Mouse (Mus musculus) heart, embryonic 13.5 days (tissue): ENCODE data around the gene Tcf7l2. TPM values are rescaled to one million over a fixed set of nuclear protein-coding genes. Genes with fewer than 3 reads are reported as not detected.
A peak's percentile ranks its signal among the peaks of the same experiment; 100 is the strongest.

Experiments
- ATAC-seq: fragments of 200-750 bp; cut with Nextera tagmentation; 2 replicates; pipeline ENCODE4 v1.8.0; 2017; ENCODE audit warnings: moderate TSS enrichment; ENCODE audit not compliant: insufficient number of reproducible peaks, low FRiP score, low TSS enrichment; ENCODE audit errors: extremely low read depth
- H3K27ac ChIP-seq: fragments of 300-500 bp; sonication (generic); replicated peaks from 2 replicates; pipeline ENCODE4 v1.5.1; 2015; ENCODE audit warnings: moderate library complexity, mild to moderate bottlenecking, inconsistent platforms
- H3K27me3 ChIP-seq: fragments of 300-500 bp; sonication (generic); replicated peaks from 2 replicates; pipeline ENCODE4 v1.6.1; 2015; ENCODE audit warnings: mild to moderate bottlenecking, inconsistent platforms
- H3K36me3 ChIP-seq: fragments of 300-500 bp; sonication (generic); 2 replicates; pipeline ENCODE4 v1.6.1; 2015; ENCODE audit warnings: mild to moderate bottlenecking, inconsistent platforms
- H3K4me1 ChIP-seq: fragments of 300-500 bp; sonication (generic); 2 replicates; pipeline ENCODE4 v1.6.1; 2015; ENCODE audit warnings: inconsistent platforms
- H3K4me2 ChIP-seq: fragments of 300-500 bp; sonication (generic); 2 replicates; pipeline ENCODE4 v1.6.1; 2015; ENCODE audit warnings: inconsistent platforms, mild to moderate bottlenecking, moderate library complexity
- H3K4me3 ChIP-seq: fragments of 300-500 bp; sonication (generic); 2 replicates; pipeline ENCODE4 v1.5.1; 2015; ENCODE audit warnings: moderate library complexity, mild to moderate bottlenecking, inconsistent platforms
- H3K9ac ChIP-seq: fragments of 300-500 bp; sonication (generic); 2 replicates; pipeline ENCODE4 v1.6.1; 2015; ENCODE audit warnings: inconsistent platforms, mild to moderate bottlenecking, moderate library complexity
- H3K9me3 ChIP-seq: fragments of 300-500 bp; sonication (generic); 2 replicates; pipeline ENCODE4 v1.6.1; 2016; ENCODE audit warnings: inconsistent platforms
- WGBS: fragments of 180-500 bp; shearing (Covaris S2); methylation state at CpG from one replicate; pipeline ENCODE4 v1.1.7; 2015; ENCODE audit warnings: mixed read lengths; 5-methylcytosine and 5-hydroxymethylcytosine counted together
- polyA plus RNA-seq: library from polyadenylated mRNA; unstranded; fragments of >200 nt; fragmentation: Nextera tagmentation; extraction: Ambion mirVana; gene quantifications from 2 replicates; pipeline ENCODE4 v1.2.1, GENCODE M21; 2015

Gene Tcf7l2
- polyA plus RNA-seq, 1 experiment from 2014 or later, result 42.6 TPM

DNA sequence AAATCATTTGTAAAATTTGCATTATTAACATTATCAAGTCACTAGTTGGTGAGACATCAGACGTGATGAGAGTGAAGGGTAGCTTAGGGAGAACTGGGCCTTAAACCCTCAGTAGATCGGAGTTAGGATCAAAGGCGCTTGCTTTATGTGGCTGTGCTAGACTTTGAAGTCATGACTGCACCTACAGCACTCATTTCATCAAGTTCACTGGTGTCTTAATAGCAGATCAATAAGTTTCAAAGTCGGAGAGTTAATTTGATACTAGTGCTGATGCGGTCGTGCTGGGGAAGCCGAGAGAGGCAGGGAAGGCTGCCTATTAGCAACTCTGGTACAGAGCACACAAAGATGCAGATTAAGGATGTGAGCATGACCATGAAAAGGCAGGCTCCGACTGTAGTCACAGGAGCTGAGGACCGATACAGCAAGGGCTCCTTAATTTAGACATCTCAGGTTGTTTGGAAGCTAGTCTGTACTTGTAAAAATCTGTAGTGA, 150.1 kb downstream of the Tcf7l2 start:
- H3K9me3 ChIP-seq, result no peaks in the 10 kb centered on the region
- H3K4me2 ChIP-seq, result no peak overlapping the region
- ATAC-seq, result no peak
- H3K4me3 ChIP-seq, result no peak overlapping the region
- H3K4me1 ChIP-seq, result peaks cover 25% of the 10 kb centered on the region
- 0 out of 2 replicates have a peak, but pooled peaks cover 3% of the 10 kb centered on the region for H3K27me3 ChIP-seq
- no peak overlapping the region for H3K9ac ChIP-seq
- WGBS, result 78% methylated on average over 9 of the region's 9 CpGs
- H3K27ac ChIP-seq, result no peak overlapping the region
- peaks cover 3% of the 10 kb centered on the region for H3K36me3 ChIP-seq

- peaks cover 36% of the 10 kb centered on the region for H3K4me1 ChIP-seq
- ATAC-seq, result no peak
- no peak overlapping the region for H3K4me2 ChIP-seq
- no peak overlapping the region for H3K4me3 ChIP-seq
- WGBS, result 84% methylated on average over 11 of the region's 11 CpGs
- H3K27me3 ChIP-seq, result 0 out of 2 replicates have a peak, but pooled peaks cover 3% of the 10 kb centered on the region
- H3K36me3 ChIP-seq, result no peaks in the 10 kb centered on the region; the same call in 1 of the 2 replicates
- no peak overlapping the region for H3K27ac ChIP-seq
- H3K9ac ChIP-seq, result no peak overlapping the region
- no peaks in the 10 kb centered on the region for H3K9me3 ChIP-seq
Measured at GRCm38 (mm10) chr19:55893557-55893956, 151.9 kb downstream of the Tcf7l2 start.

DNA sequence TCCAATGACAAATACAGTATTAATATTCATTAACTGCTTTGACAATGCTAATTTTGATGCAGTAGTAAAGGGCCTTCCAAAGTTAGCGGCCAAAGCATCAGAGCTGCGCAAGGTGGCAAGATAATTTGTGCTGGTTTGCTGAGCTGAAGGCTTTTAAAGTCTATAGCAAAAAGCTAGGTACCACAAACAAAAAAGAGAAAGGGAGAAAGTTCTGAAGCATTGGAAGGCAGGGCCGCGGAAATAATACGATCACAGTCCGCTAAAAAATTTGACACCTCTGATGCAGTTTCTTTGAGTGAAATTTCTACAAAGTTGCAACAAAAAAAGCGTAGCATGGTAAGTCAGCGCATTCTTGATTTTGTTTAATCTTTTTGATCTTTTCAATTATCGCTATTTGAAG, 152.8 kb downstream of the Tcf7l2 start:
- H3K4me3 ChIP-seq, result no peak overlapping the region
- no peaks in the 10 kb centered on the region for H3K9me3 ChIP-seq
- H3K27me3 ChIP-seq, result 0 out of 2 replicates have a peak, but pooled peaks cover 3% of the 10 kb centered on the region
- H3K27ac ChIP-seq, result no peak overlapping the region
- H3K4me1 ChIP-seq, result peaks cover 36% of the 10 kb centered on the region
- no peak for ATAC-seq
- peak overlapping the region; percentile 77; the same call in 1 of the 2 replicates for H3K4me2 ChIP-seq
- WGBS, result 79% methylated on average over 9 of the region's 9 CpGs
- H3K9ac ChIP-seq, result no peak overlapping the region
- H3K36me3 ChIP-seq, result no peaks in the 10 kb centered on the region

DNA sequence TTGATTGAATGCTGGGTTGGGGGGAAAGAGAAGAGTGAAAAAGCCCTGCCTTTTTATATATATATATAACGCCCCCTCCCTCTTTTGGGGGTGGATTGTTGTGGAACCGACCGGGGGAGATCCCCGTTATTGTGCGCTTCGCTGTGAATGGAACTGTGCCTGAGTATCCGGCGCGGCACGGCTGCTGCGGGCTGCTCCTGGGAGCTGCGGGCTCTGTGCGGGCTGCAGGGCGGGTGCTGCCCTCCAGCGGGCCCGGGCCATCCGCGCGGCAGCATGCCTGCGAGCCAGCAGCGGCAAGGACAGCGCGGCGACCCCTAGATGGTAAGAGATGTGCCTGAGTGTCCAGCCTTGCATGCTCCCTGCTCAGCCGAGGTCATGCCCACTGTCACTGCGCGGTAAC, 153.7 kb downstream of the Tcf7l2 start:
- no peak for ATAC-seq
- H3K9me3 ChIP-seq, result no peaks in the 10 kb centered on the region
- no peak overlapping the region for H3K27ac ChIP-seq
- WGBS, result 1% methylated on average over 27 of the region's 27 CpGs
- H3K4me2 ChIP-seq, result peak overlapping the region; percentile 77
- peaks cover 43% of the 10 kb centered on the region for H3K4me1 ChIP-seq
- no peaks in the 10 kb centered on the region for H3K36me3 ChIP-seq
- H3K4me3 ChIP-seq, result peak overlapping the region; percentile 52
- H3K27me3 ChIP-seq, result 0 out of 2 replicates have a peak, but pooled peaks cover 3% of the 10 kb centered on the region
- peak overlapping the region; percentile 65 for H3K9ac ChIP-seq

- 0 out of 2 replicates have a peak, but pooled peaks cover 3% of the 10 kb centered on the region for H3K27me3 ChIP-seq
- no peak overlapping the region for H3K27ac ChIP-seq
- 35% methylated on average over 4 of the region's 4 CpGs for WGBS
- no peaks in the 10 kb centered on the region for H3K9me3 ChIP-seq
- no peak for ATAC-seq
- H3K9ac ChIP-seq, result peak overlapping the region; percentile 65
- peak overlapping the region; percentile 52 for H3K4me3 ChIP-seq
- peak overlapping the region; percentile 77 for H3K4me2 ChIP-seq
- no peaks in the 10 kb centered on the region for H3K36me3 ChIP-seq
- H3K4me1 ChIP-seq, result peaks cover 46% of the 10 kb centered on the region
Measured at GRCm38 (mm10) chr19:55895807-55896420, 154.3 kb downstream of the Tcf7l2 start.

DNA sequence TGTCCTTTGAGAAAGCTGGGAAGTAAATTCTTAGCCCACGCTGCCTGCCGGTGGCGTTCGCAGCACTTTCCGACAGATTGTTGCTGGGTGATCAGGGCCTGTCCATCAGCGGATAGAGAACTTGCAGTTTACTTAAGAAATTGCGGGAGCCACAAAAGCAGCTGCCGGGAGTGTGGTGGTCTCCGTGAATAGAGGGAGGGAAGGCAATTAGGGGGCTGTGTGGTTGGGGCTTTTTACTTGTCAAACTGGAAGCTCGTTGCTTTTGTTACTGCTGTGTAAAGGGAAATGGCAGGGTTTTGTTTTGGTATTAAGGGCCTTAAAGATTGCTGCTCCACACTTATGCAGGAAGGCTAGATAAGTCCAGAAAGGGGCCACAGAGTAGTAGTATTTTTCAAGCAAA, 155.0 kb downstream of the Tcf7l2 start:
- WGBS, result 33% methylated on average over 10 of the region's 10 CpGs
- no peaks in the 10 kb centered on the region for H3K9me3 ChIP-seq
- ATAC-seq, result no peak
- H3K27me3 ChIP-seq, result 0 out of 2 replicates have a peak, but pooled peaks cover 3% of the 10 kb centered on the region
- no peak overlapping the region for H3K9ac ChIP-seq
- no peak overlapping the region for H3K27ac ChIP-seq
- H3K4me1 ChIP-seq, result peaks cover 46% of the 10 kb centered on the region
- H3K4me2 ChIP-seq, result peak overlapping the region; percentile 32
- H3K4me3 ChIP-seq, result no peak overlapping the region
- peaks cover 1% of the 10 kb centered on the region; the same call in 1 of the 2 replicates for H3K36me3 ChIP-seq

GRCm38 (mm10) chr19:55902573-55903385, 161.2 kb downstream of the Tcf7l2 start:
- H3K4me1 ChIP-seq, result peaks cover 14% of the 10 kb centered on the region
- H3K9ac ChIP-seq, result no peak overlapping the region
- peaks cover 6% of the 10 kb centered on the region; the same call in 1 of the 2 replicates for H3K36me3 ChIP-seq
- no peaks in the 10 kb centered on the region for H3K27me3 ChIP-seq
- no peak overlapping the region for H3K4me3 ChIP-seq
- 86% methylated on average over 12 of the region's 12 CpGs for WGBS
- no peak for ATAC-seq
- no peak overlapping the region for H3K27ac ChIP-seq
- no peak overlapping the region for H3K4me2 ChIP-seq
- no peaks in the 10 kb centered on the region for H3K9me3 ChIP-seq

DNA sequence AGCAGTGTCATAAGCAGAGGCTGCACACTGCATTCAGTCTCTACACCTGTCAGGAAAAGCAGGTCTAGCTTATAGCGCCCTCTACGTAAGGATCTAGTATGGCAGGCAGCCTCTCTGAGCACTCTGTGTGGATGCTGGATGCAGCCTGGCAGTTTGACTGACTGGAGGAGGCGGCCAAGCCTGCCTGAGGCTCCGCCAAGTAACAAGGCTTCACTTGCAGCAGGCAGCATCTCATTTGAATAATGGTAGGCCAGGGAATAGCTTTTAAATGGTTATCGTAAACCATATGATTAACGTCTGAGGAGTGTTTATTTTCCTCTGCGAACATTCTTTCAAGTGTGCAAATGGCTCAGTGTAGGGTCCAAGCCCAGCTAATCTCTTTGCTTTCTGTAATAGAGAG, 167.4 kb downstream of the Tcf7l2 start:
- WGBS, result 64% methylated on average over 7 of the region's 7 CpGs
- no peak for ATAC-seq

DNA sequence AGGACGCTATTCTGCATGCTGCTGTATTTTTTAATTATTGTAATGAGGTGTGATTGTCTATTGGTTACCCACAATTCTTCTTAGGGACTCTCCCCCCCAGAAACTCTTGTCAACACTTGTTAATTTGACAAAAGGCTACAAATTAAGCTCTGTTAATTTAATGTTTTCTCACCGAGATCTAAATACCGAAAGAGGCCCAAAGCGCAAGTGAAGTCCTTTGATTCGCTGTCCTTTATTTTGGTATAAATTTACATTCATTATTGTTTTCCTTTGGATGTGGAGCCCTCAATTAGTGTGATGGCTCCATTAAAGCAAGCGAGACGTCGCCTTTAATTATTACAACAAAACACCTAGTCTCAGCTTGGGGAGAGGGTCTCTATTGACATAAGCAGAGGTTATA, 170.3 kb downstream of the Tcf7l2 start:
- Histone ChIP-seq H3K9me3 (no peaks in the 10 kb centered on the region), H3K9ac (no peak overlapping the region), H3K4me1 (peaks cover 10% of the 10 kb centered on the region), H3K27me3 (no peaks in the 10 kb centered on the region), H3K4me3 (no peak overlapping the region), H3K4me2 (no peak overlapping the region), H3K36me3 (peaks cover 71% of the 10 kb centered on the region), H3K27ac (no peak overlapping the region)
- WGBS, result 96% methylated on average over 8 of the region's 8 CpGs
- no peak for ATAC-seq

More for the DNA sequence above, 167.4 kb downstream of the Tcf7l2 start:
- Histone ChIP-seq H3K36me3 (peaks cover 58% of the 10 kb centered on the region), H3K27ac (no peak overlapping the region), H3K27me3 (no peaks in the 10 kb centered on the region), H3K4me3 (no peak overlapping the region), H3K9ac (no peak overlapping the region), H3K4me2 (no peak overlapping the region), H3K4me1 (0 out of 2 replicates have a peak, but pooled peaks cover 3% of the 10 kb centered on the region), H3K9me3 (no peaks in the 10 kb centered on the region)

GRCm38 (mm10) chr19:55912813-55913212, 171.2 kb downstream of the Tcf7l2 start:
- H3K36me3 ChIP-seq, result peaks cover 78% of the 10 kb centered on the region
- no peak for ATAC-seq
- WGBS, result 91% methylated on average over 8 of the region's 8 CpGs

GRCm38 (mm10) chr19:55913585-55913984, 172.0 kb downstream of the Tcf7l2 start:
- Histone ChIP-seq H3K27me3 (no peaks in the 10 kb centered on the region), H3K27ac (no peak overlapping the region), H3K36me3 (peaks cover 75% of the 10 kb centered on the region), H3K9me3 (no peaks in the 10 kb centered on the region), H3K4me2 (no peak overlapping the region), H3K4me3 (no peak overlapping the region), H3K9ac (no peak overlapping the region), H3K4me1 (peaks cover 10% of the 10 kb centered on the region)
- ATAC-seq, result no peak
- WGBS, result 91% methylated on average over 10 of the region's 10 CpGs

More at GRCm38 (mm10) chr19:55912813-55913212, 171.2 kb downstream of the Tcf7l2 start:
- H3K9ac ChIP-seq, result no peak overlapping the region
- H3K9me3 ChIP-seq, result no peaks in the 10 kb centered on the region
- H3K4me1 ChIP-seq, result peaks cover 10% of the 10 kb centered on the region
- no peak overlapping the region for H3K4me3 ChIP-seq
- no peak overlapping the region for H3K27ac ChIP-seq
- H3K27me3 ChIP-seq, result no peaks in the 10 kb centered on the region
- no peak overlapping the region for H3K4me2 ChIP-seq
